ENCODE assay signal across 18 mouse cellular contexts in the genomic region with DNA sequence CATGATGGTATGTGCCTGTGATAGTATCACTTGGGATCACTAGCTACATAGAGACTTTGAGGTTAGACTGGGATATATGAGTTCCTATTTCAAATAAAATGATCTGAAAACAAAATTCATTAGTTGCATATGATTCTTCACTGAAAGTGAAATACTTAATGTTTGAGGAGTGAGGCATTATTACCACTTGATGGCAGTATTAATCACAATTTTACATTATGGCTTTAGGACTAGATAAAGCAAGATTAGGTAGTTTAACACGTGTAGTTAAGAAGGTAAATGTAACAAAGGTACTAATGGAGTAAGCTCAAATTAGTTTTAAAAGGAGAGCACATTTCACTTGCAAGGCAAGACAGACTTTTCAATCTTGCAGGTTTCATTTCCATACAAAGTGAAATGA. TPM values are rescaled to one million over a fixed set of nuclear protein-coding genes. Genes with fewer than 3 reads are reported as not detected.
A peak's percentile ranks its signal among the peaks of the same experiment; 100 is the strongest.
DNase-seq lines count a peak whose midpoint lies in the region; ATAC-seq and TF ChIP-seq lines count a peak whose summit lies in the region.
"Had no signal": no experiment of that assay in that cellular context is flagged by ENCODE, and none has a peak within 500 bp of the region (broad histone marks: within the 10 kb centered on the region; RNA-seq: fewer than 3 reads in every experiment).

No protein-coding gene starts in this region.

- TF ChIP-seq RAD21 in MEL (IDR thresholded peaks at IDR 0.05; ENCODE audit: low read depth, low read length), result peak; percentile 41

- peak; percentile 47 for TF ChIP-seq CTCF in intestine, postnatal 0 days (IDR thresholded peaks at IDR 0.05; ENCODE audit: low read depth)
- TF ChIP-seq CTCF in MEL (IDR thresholded peaks at IDR 0.05 in 2 of 3, conservative IDR thresholded peaks at IDR 0.05 in 1 of 3; ENCODE audit: control insufficient read depth in 1 of 3, insufficient read depth in 1 of 3, low read depth in 2 of 3, low read length in 3 of 3, poor library complexity in 1 of 3, severe bottlenecking in 1 of 3), result peak in 1 of 3 experiments; percentile 46; a peak in 2 of 6 replicates

- no peaks in the 10 kb centered on the region for H3K27me3 ChIP-seq in intestine, postnatal 0 days (replicated peaks; ENCODE audit: control insufficient read depth, insufficient read depth, low read length)
- H3K27me3 ChIP-seq in intestine, embryonic 15.5 days (replicated peaks), result no peaks in the 10 kb centered on the region
- H3K27me3 ChIP-seq in MEL (ENCODE audit: control insufficient read depth in 1 of 2, insufficient read depth in 2 of 2, low read length in 2 of 2), result no peaks in the 10 kb centered on the region
- H3K27me3 ChIP-seq: heart, embryonic 13.5 days; limb, embryonic 15.5 days had no signal

- TF ChIP-seq POLR2A in MEL (IDR thresholded peaks at IDR 0.05; ENCODE audit: control insufficient read depth in 1 of 2, insufficient read depth in 1 of 2, low read depth in 1 of 2, low read length in 2 of 2, poor library complexity in 1 of 2), result no peak

- H3K4me2 ChIP-seq in intestine, postnatal 0 days (replicated peaks; ENCODE audit: low read depth), result no peak overlapping the region
- no peak overlapping the region for H3K4me2 ChIP-seq in intestine, embryonic 15.5 days (replicated peaks)
- H3K4me2 ChIP-seq: heart, embryonic 13.5 days; limb, embryonic 15.5 days had no signal

- no peaks in the 10 kb centered on the region for H3K9me3 ChIP-seq in intestine, postnatal 0 days (ENCODE audit: control insufficient read depth)
- H3K9me3 ChIP-seq in intestine, embryonic 15.5 days, result no peaks in the 10 kb centered on the region
- H3K9me3 ChIP-seq in MEL (replicated peaks; ENCODE audit: insufficient read depth, low read length), result no peaks in the 10 kb centered on the region
- H3K9me3 ChIP-seq: embryonic facial prominence, embryonic 10.5 days; G1E; heart, embryonic 13.5 days; hindbrain, embryonic 10.5 days; limb, embryonic 15.5 days had no signal

- no peaks in the 10 kb centered on the region for H3K4me1 ChIP-seq in intestine, postnatal 0 days (replicated peaks; ENCODE audit: control insufficient read depth, insufficient read depth, low read length)
- no peaks in the 10 kb centered on the region for H3K4me1 ChIP-seq in intestine, embryonic 15.5 days (replicated peaks)
- no peaks in the 10 kb centered on the region for H3K4me1 ChIP-seq in MEL (ENCODE audit: control insufficient read depth in 1 of 2, insufficient read depth in 2 of 2, low read length in 2 of 2)
- H3K4me1 ChIP-seq: embryonic facial prominence, embryonic 10.5 days; heart, embryonic 13.5 days; hindbrain, embryonic 10.5 days; limb, embryonic 15.5 days had no signal

- peak; percentile 24 for DNase-seq in A20 (ENCODE audit: low read depth, low spot score)
- peak; percentile 41 for DNase-seq in MEL (ENCODE audit: low read depth, low spot score)
- DNase-seq in frontal cortex, postnatal 36 days (ENCODE audit: low spot score in 2 of 2), result no peak
- no peak for DNase-seq in gastrocnemius, postnatal 4 days (ENCODE audit: low spot score in 2 of 2)
- DNase-seq: cerebellum, adult 8-10 months; gastrocnemius, postnatal 25 days; kidney, adult 8-10 months; lung, adult 2 months; thymus, postnatal 36 days had no signal

- no peak overlapping the region for H3K4me3 ChIP-seq in intestine, postnatal 0 days (ENCODE audit: low read depth, low read length)
- no peak overlapping the region for H3K4me3 ChIP-seq in intestine, embryonic 15.5 days (replicated peaks)
- H3K4me3 ChIP-seq in MEL (ENCODE audit: control insufficient read depth in 1 of 2, insufficient read depth in 1 of 2, low read depth in 2 of 2, low read length in 2 of 2), result no peak overlapping the region
- H3K4me3 ChIP-seq: embryonic facial prominence, embryonic 10.5 days; heart, embryonic 13.5 days; hindbrain, embryonic 10.5 days; limb, embryonic 15.5 days had no signal

- H3K27ac ChIP-seq in intestine, postnatal 0 days (ENCODE audit: low read depth, low read length), result no peak overlapping the region
- no peak overlapping the region for H3K27ac ChIP-seq in intestine, embryonic 15.5 days
- H3K27ac ChIP-seq in MEL (ENCODE audit: control insufficient read depth, low read depth, low read length), result no peak overlapping the region
- H3K27ac ChIP-seq: embryonic facial prominence, embryonic 10.5 days; heart, embryonic 13.5 days; hindbrain, embryonic 10.5 days; limb, embryonic 15.5 days had no signal

- H3K79me2 ChIP-seq in MEL (ENCODE audit: control insufficient read depth, insufficient read depth, low read length, poor library complexity), result no peaks in the 10 kb centered on the region

- peaks cover 20% of the 10 kb centered on the region for H3K36me3 ChIP-seq in intestine, postnatal 0 days (ENCODE audit: control insufficient read depth, insufficient read depth)
- peaks cover 3% of the 10 kb centered on the region; the same call in 1 of the 2 replicates for H3K36me3 ChIP-seq in intestine, embryonic 15.5 days
- H3K36me3 ChIP-seq in MEL (ENCODE audit: control insufficient read depth in 1 of 2, insufficient read depth in 2 of 2, low read length in 2 of 2), result peaks cover 0 to 30% of the 10 kb centered on the region in 2 experiments; a peak in 2 of 4 replicates

- H3K9ac ChIP-seq in intestine, postnatal 0 days (ENCODE audit: low read depth, low read length), result no peak overlapping the region
- H3K9ac ChIP-seq in intestine, embryonic 15.5 days, result no peak overlapping the region
- H3K9ac ChIP-seq in MEL (ENCODE audit: control insufficient read depth, low read depth, low read length, poor library complexity, severe bottlenecking), result no peak overlapping the region
- H3K9ac ChIP-seq: heart, embryonic 13.5 days; limb, embryonic 15.5 days had no signal

- no peak for ATAC-seq in intestine, postnatal 0 days
- ATAC-seq in intestine, embryonic 15.5 days, result no peak
- peak; percentile 83 for ATAC-seq in megakaryocyte progenitor cell, adult 5-6 weeks (replicated peaks; ENCODE audit: poor library complexity)
- ATAC-seq: activated CD4-positive, CD25-positive, alpha-beta regulatory T cell, adult 4 months had no signal

- WGBS in intestine, postnatal 0 days, result 44% methylated on average over 1 of the region's 1 CpGs
- 67% methylated on average over 1 of the region's 1 CpGs for WGBS in intestine, embryonic 15.5 days

- TF ChIP-seq EP300 in MEL (IDR thresholded peaks at IDR 0.05; ENCODE audit: low read depth in 1 of 2, low read length in 2 of 2), result no peak

TF ChIP-seq in MEL, 35 proteins besides CTCF, POLR2A, EP300 and RAD21:
- peak; percentile 25; the same call in 1 of the 2 replicates for TF ChIP-seq GATA1 (IDR thresholded peaks at IDR 0.05; ENCODE audit: low read depth, low read length)
- TF ChIP-seq ETS1 (IDR thresholded peaks at IDR 0.05; ENCODE audit: low read depth, low read length), result no peak
- peak; percentile 19; the same call in 1 of the 2 replicates for TF ChIP-seq SMC3 (IDR thresholded peaks at IDR 0.05; ENCODE audit: low read depth, low read length)

RNA-seq across cellular contexts. Expression of a gene that starts 24.1 kb away (rescaled TPM):
- 23.9 and 25.1 TPM in 2 replicates for polyA plus RNA-seq in intestine, postnatal 0 days (2015; fragmentation: Nextera tagmentation; extraction: Ambion mirVana)
- polyA plus RNA-seq in intestine, embryonic 15.5 days (2015; fragmentation: Nextera tagmentation; extraction: Ambion mirVana), result 48.7 and 59.0 TPM in 2 replicates
- total RNA-seq in MEL (2012; rRNA removed), result 18.5 and 20.3 TPM in 2 replicates
- polyA plus RNA-seq in MEL (2012; ENCODE audit: insufficient read depth in 1 of 2, insufficient read length in 2 of 2, low read depth in 1 of 2, low replicate concordance in 2 of 2, missing spikeins in 1 of 2), result 100 to 1,000 TPM in 1 of 2 experiments, 1 to 10 TPM in 1; 8.9 to 408 TPM
- total RNA-seq in megakaryocyte progenitor cell, adult 5-6 weeks (2015), result 43.2 and 43.9 TPM in 2 replicates
- 101 and 184 TPM in 2 replicates for total RNA-seq in megakaryocyte progenitor cell, adult 5-6 weeks (2017)
- total RNA-seq in gastrocnemius, postnatal 4 days (2021), result 10 to 100 TPM in 1 of 2 experiments, 1 to 10 TPM in 1; 6.5 to 10.2 TPM

RNA-seq across cellular contexts. Expression of a gene that starts 24.3 kb away (rescaled TPM):
- polyA plus RNA-seq in intestine, postnatal 0 days (2015; fragmentation: Nextera tagmentation; extraction: Ambion mirVana), result 5.0 and 6.3 TPM in 2 replicates
- 12.9 and 14.8 TPM in 2 replicates for polyA plus RNA-seq in intestine, embryonic 15.5 days (2015; fragmentation: Nextera tagmentation; extraction: Ambion mirVana)
- 16.2 and 17.1 TPM in 2 replicates for total RNA-seq in MEL (2012; rRNA removed)
- 10 to 100 TPM in 1 of 2 experiments, not detected in 1; 16.0 TPM for polyA plus RNA-seq in MEL (2012; ENCODE audit: insufficient read depth in 1 of 2, insufficient read length in 2 of 2, low read depth in 1 of 2, low replicate concordance in 2 of 2, missing spikeins in 1 of 2)
- 45.7 and 48.1 TPM in 2 replicates for total RNA-seq in megakaryocyte progenitor cell, adult 5-6 weeks (2015)
- total RNA-seq in megakaryocyte progenitor cell, adult 5-6 weeks (2017), result 33.0 and 44.7 TPM in 2 replicates
- 10 to 100 TPM; 11.5 to 13.8 TPM for total RNA-seq in gastrocnemius, postnatal 4 days (2021)

RNA-seq across cellular contexts. Expression of a gene that starts 25.7 kb away (rescaled TPM):
- polyA plus RNA-seq in intestine, postnatal 0 days (2015; fragmentation: Nextera tagmentation; extraction: Ambion mirVana), result 4.9 and 5.4 TPM in 2 replicates
- polyA plus RNA-seq in intestine, embryonic 15.5 days (2015; fragmentation: Nextera tagmentation; extraction: Ambion mirVana), result 10.9 and 13.2 TPM in 2 replicates
- 8.5 and 8.6 TPM in 2 replicates for total RNA-seq in MEL (2012; rRNA removed)
- polyA plus RNA-seq in MEL (2012; ENCODE audit: insufficient read depth in 1 of 2, insufficient read length in 2 of 2, low read depth in 1 of 2, low replicate concordance in 2 of 2, missing spikeins in 1 of 2), result 1 to 10 TPM in 1 of 2 experiments, not detected in 1; 5.8 TPM
- total RNA-seq in megakaryocyte progenitor cell, adult 5-6 weeks (2015), result 12.8 and 12.9 TPM in 2 replicates
- 20.8 and 22.2 TPM in 2 replicates for total RNA-seq in megakaryocyte progenitor cell, adult 5-6 weeks (2017)
- total RNA-seq in gastrocnemius, postnatal 4 days (2021), result 10 to 100 TPM; 19.7 to 23.0 TPM

RNA-seq across cellular contexts. Expression of a gene that starts 26.0 kb away (rescaled TPM):
- 30.9 and 34.3 TPM in 2 replicates for polyA plus RNA-seq in intestine, postnatal 0 days (2015; fragmentation: Nextera tagmentation; extraction: Ambion mirVana)
- polyA plus RNA-seq in intestine, embryonic 15.5 days (2015; fragmentation: Nextera tagmentation; extraction: Ambion mirVana), result 56.2 and 61.4 TPM in 2 replicates
- total RNA-seq in MEL (2012; rRNA removed), result 33.4 and 33.5 TPM in 2 replicates
- polyA plus RNA-seq in MEL (2012; ENCODE audit: insufficient read depth in 1 of 2, insufficient read length in 2 of 2, low read depth in 1 of 2, low replicate concordance in 2 of 2, missing spikeins in 1 of 2), result 10 to 100 TPM in 1 of 2 experiments, not detected in 1; 28.3 TPM
- total RNA-seq in megakaryocyte progenitor cell, adult 5-6 weeks (2015), result 59.3 and 63.4 TPM in 2 replicates
- total RNA-seq in megakaryocyte progenitor cell, adult 5-6 weeks (2017), result 67.6 and 69.5 TPM in 2 replicates
- 10 to 100 TPM; 35.1 to 39.7 TPM for total RNA-seq in gastrocnemius, postnatal 4 days (2021)

Comparison
In these comparisons a context has a peak if more than half of its experiments do, and no peak if none do; other contexts are left out.
1. DNase-seq: peak in A20 (single experiment) and MEL (single experiment); none in frontal cortex, postnatal 36 days (0 of 2) and gastrocnemius, postnatal 4 days (0 of 2).